In genomic region chr8:92797527-92797931, GRCm38 (mm10) we compare ENCODE assay signal across 22 mouse cellular contexts. TPM values are rescaled to one million over a fixed set of nuclear protein-coding genes. Genes with fewer than 3 reads are reported as not detected.
DNase-seq lines count a peak whose midpoint lies in the region; ATAC-seq and TF ChIP-seq lines count a peak whose summit lies in the region.
"Had no signal": no experiment of that assay in that cellular context is flagged by ENCODE, and none has a peak within 500 bp of the region (broad histone marks: within the 10 kb centered on the region; RNA-seq: fewer than 3 reads in every experiment).

No protein-coding gene starts in this region.

- H3K27ac ChIP-seq in forebrain, embryonic 14.5 days (ENCODE audit: low read depth, low read length) = no peak overlapping the region
- no peak overlapping the region for H3K27ac ChIP-seq in forebrain, embryonic 10.5 days
- no peak overlapping the region for H3K27ac ChIP-seq in embryonic facial prominence, embryonic 11.5 days (replicated peaks; ENCODE audit: low read depth, low read length)
- no peak overlapping the region for H3K27ac ChIP-seq in layer of hippocampus, adult 2 months
- H3K27ac ChIP-seq in midbrain, embryonic 11.5 days (ENCODE audit: low read depth, low read length) = no peak overlapping the region
- H3K27ac ChIP-seq: heart, embryonic 13.5 days; liver, embryonic 14.5 days; midbrain, embryonic 15.5 days had no signal

- H3K9me3 ChIP-seq in forebrain, embryonic 14.5 days (replicated peaks; ENCODE audit: control insufficient read depth, low read length) = no peaks in the 10 kb centered on the region
- H3K9me3 ChIP-seq in forebrain, embryonic 10.5 days = no peaks in the 10 kb centered on the region
- H3K9me3 ChIP-seq in embryonic facial prominence, embryonic 11.5 days (replicated peaks; ENCODE audit: control insufficient read depth, low read length) = no peaks in the 10 kb centered on the region
- no peaks in the 10 kb centered on the region for H3K9me3 ChIP-seq in midbrain, embryonic 11.5 days (ENCODE audit: control insufficient read depth, low read length)
- H3K9me3 ChIP-seq: heart, embryonic 13.5 days; midbrain, embryonic 15.5 days had no signal

- DNase-seq in forebrain, embryonic 14.5 days (ENCODE audit: low spot score) = peak; percentile 64
- DNase-seq in forebrain, embryonic 10.5 days (ENCODE audit: extremely low spot score, low spot score) = no peak
- DNase-seq in Muller cell, postnatal 12 days (ENCODE audit: inconsistent ontology term) = peak; percentile 34
- DNase-seq in embryonic facial prominence, embryonic 11.5 days (ENCODE audit: low spot score) = peak; percentile 90
- DNase-seq in hindlimb bud, embryonic 11.5 days (ENCODE audit: extremely low spot score, low read depth, low spot score) = peak; percentile 41
- no peak for DNase-seq in layer of hippocampus, adult 2 months (ENCODE audit: low spot score in 2 of 2)
- DNase-seq in testis, postnatal 10 days (ENCODE audit: low spot score) = no peak
- DNase-seq in midbrain, embryonic 11.5 days (ENCODE audit: low spot score, missing footprints) = no peak
- DNase-seq: adrenal gland, postnatal 10 days; cerebellum, adult 18-20 months; gastrocnemius, postnatal 36 days; heart, postnatal 36 days; kidney, adult 9 months; kidney, postnatal 36 days; retina, postnatal 1 day; thymus, adult 18-20 months had no signal

- H3K4me1 ChIP-seq in forebrain, embryonic 14.5 days (ENCODE audit: control insufficient read depth, insufficient read depth, low read length) = 0 out of 2 replicates have a peak, but pooled peaks cover 2% of the 10 kb centered on the region
- H3K4me1 ChIP-seq in forebrain, embryonic 10.5 days = peaks cover 6% of the 10 kb centered on the region; the same call in 1 of the 2 replicates
- H3K4me1 ChIP-seq in embryonic facial prominence, embryonic 11.5 days (ENCODE audit: control insufficient read depth, insufficient read depth, low read length) = no peaks in the 10 kb centered on the region
- peaks cover 2% of the 10 kb centered on the region; the same call in 1 of the 2 replicates for H3K4me1 ChIP-seq in midbrain, embryonic 11.5 days (ENCODE audit: control insufficient read depth, insufficient read depth, low read length)
- H3K4me1 ChIP-seq: heart, embryonic 13.5 days had no signal

- H3K9ac ChIP-seq in forebrain, embryonic 14.5 days (ENCODE audit: low read length) = no peak overlapping the region
- H3K9ac ChIP-seq in embryonic facial prominence, embryonic 11.5 days (replicated peaks; ENCODE audit: low read length) = no peak overlapping the region
- no peak overlapping the region for H3K9ac ChIP-seq in midbrain, embryonic 11.5 days (ENCODE audit: low read length)
- H3K9ac ChIP-seq: heart, embryonic 13.5 days; liver, embryonic 14.5 days; midbrain, embryonic 15.5 days had no signal

- H3K36me3 ChIP-seq in forebrain, embryonic 14.5 days (ENCODE audit: control insufficient read depth, insufficient read depth, low read length) = no peaks in the 10 kb centered on the region
- no peaks in the 10 kb centered on the region for H3K36me3 ChIP-seq in forebrain, embryonic 10.5 days (replicated peaks)
- H3K36me3 ChIP-seq in embryonic facial prominence, embryonic 11.5 days (replicated peaks; ENCODE audit: control insufficient read depth, insufficient read depth, low read depth, low read length) = no peaks in the 10 kb centered on the region
- no peaks in the 10 kb centered on the region for H3K36me3 ChIP-seq in midbrain, embryonic 11.5 days (ENCODE audit: control insufficient read depth, insufficient read depth, low read length)
- H3K36me3 ChIP-seq: heart, embryonic 13.5 days; midbrain, embryonic 15.5 days had no signal

- H3K4me2 ChIP-seq in forebrain, embryonic 14.5 days (ENCODE audit: low read length) = no peak overlapping the region
- H3K4me2 ChIP-seq in embryonic facial prominence, embryonic 11.5 days (ENCODE audit: low read depth, low read length) = no peak overlapping the region
- no peak overlapping the region for H3K4me2 ChIP-seq in midbrain, embryonic 11.5 days
- H3K4me2 ChIP-seq: heart, embryonic 13.5 days; midbrain, embryonic 15.5 days had no signal

- no peak overlapping the region for H3K4me3 ChIP-seq in forebrain, embryonic 14.5 days (ENCODE audit: low read depth, low read length)
- no peak overlapping the region for H3K4me3 ChIP-seq in forebrain, embryonic 10.5 days
- H3K4me3 ChIP-seq in embryonic facial prominence, embryonic 11.5 days (ENCODE audit: low read depth, low read length) = no peak overlapping the region
- H3K4me3 ChIP-seq in layer of hippocampus, adult 2 months = no peak overlapping the region
- H3K4me3 ChIP-seq in midbrain, embryonic 11.5 days (ENCODE audit: low read depth, low read length) = no peak overlapping the region
- H3K4me3 ChIP-seq: heart, embryonic 13.5 days; midbrain, embryonic 15.5 days had no signal

- ATAC-seq in forebrain, embryonic 14.5 days = peak; percentile 70
- peak; percentile 84 for ATAC-seq in embryonic facial prominence, embryonic 11.5 days (replicated peaks; ENCODE audit: insufficient number of reproducible peaks, low FRiP score, low TSS enrichment, low read depth)
- no peak for ATAC-seq in midbrain, embryonic 11.5 days (ENCODE audit: low FRiP score)
- ATAC-seq: hindbrain, embryonic 16.5 days; midbrain, embryonic 15.5 days had no signal

- TF ChIP-seq CTCF in layer of hippocampus, adult 2 months (conservative IDR thresholded peaks at IDR 0.05) = no peak

- no peaks in the 10 kb centered on the region for H3K27me3 ChIP-seq in forebrain, embryonic 14.5 days (replicated peaks; ENCODE audit: control insufficient read depth, insufficient read depth, low read length)
- H3K27me3 ChIP-seq in forebrain, embryonic 10.5 days (ENCODE audit: poor library complexity, severe bottlenecking) = no peaks in the 10 kb centered on the region
- no peaks in the 10 kb centered on the region for H3K27me3 ChIP-seq in embryonic facial prominence, embryonic 11.5 days (ENCODE audit: control insufficient read depth, insufficient read depth, low read length)
- H3K27me3 ChIP-seq in midbrain, embryonic 11.5 days (ENCODE audit: control insufficient read depth, insufficient read depth, low read length) = no peaks in the 10 kb centered on the region
- H3K27me3 ChIP-seq: CH12.LX; heart, embryonic 13.5 days; midbrain, embryonic 15.5 days had no signal

- WGBS in forebrain, embryonic 14.5 days = 50% methylated on average over 7 of the region's 7 CpGs
- WGBS in forebrain, embryonic 10.5 days = 75% methylated on average over 7 of the region's 7 CpGs
- 36% methylated on average over 7 of the region's 7 CpGs for WGBS in embryonic facial prominence, embryonic 11.5 days
- WGBS in midbrain, embryonic 11.5 days = 83% methylated on average over 7 of the region's 7 CpGs

RNA-seq across cellular contexts. Expression of gene Mmp2, which starts 29.6 kb away (rescaled TPM):
- 14.5 and 15.8 TPM in 2 replicates for polyA plus RNA-seq in forebrain, embryonic 14.5 days (2014; fragmentation: Nextera tagmentation; extraction: Ambion mirVana)
- polyA plus RNA-seq in forebrain, embryonic 10.5 days (2016; fragmentation: Nextera tagmentation; extraction: Ambion mirVana) = 38.4 and 43.3 TPM in 2 replicates
- 177 and 184 TPM in 2 replicates for polyA plus RNA-seq in embryonic facial prominence, embryonic 11.5 days (2014; fragmentation: Nextera tagmentation; extraction: Ambion mirVana)
- 1 to 10 TPM; 2.7 to 3.0 TPM for total RNA-seq in layer of hippocampus, adult 2 months (2021)
- polyA plus RNA-seq in midbrain, embryonic 11.5 days (2014; fragmentation: Nextera tagmentation; extraction: Ambion mirVana) = 51.3 and 62.1 TPM in 2 replicates
- total RNA-seq: CH12.LX; neutrophil, adult 5-6 weeks had no signal

RNA-seq across cellular contexts. Expression of gene Lpcat2, which starts 57.6 kb away (rescaled TPM):
- polyA plus RNA-seq in forebrain, embryonic 14.5 days (2014; fragmentation: Nextera tagmentation; extraction: Ambion mirVana) = 5.1 and 7.4 TPM in 2 replicates
- polyA plus RNA-seq in forebrain, embryonic 10.5 days (2016; fragmentation: Nextera tagmentation; extraction: Ambion mirVana) = 2.2 and 3.6 TPM in 2 replicates
- 4.7 and 4.8 TPM in 2 replicates for polyA plus RNA-seq in embryonic facial prominence, embryonic 11.5 days (2014; fragmentation: Nextera tagmentation; extraction: Ambion mirVana)
- 10 to 100 TPM; 10.0 to 11.2 TPM for total RNA-seq in layer of hippocampus, adult 2 months (2021)
- 2.7 and 2.8 TPM in 2 replicates for polyA plus RNA-seq in midbrain, embryonic 11.5 days (2014; fragmentation: Nextera tagmentation; extraction: Ambion mirVana)
- total RNA-seq: CH12.LX had no signal

Comparison
In these comparisons a context has a peak if more than half of its experiments do, and no peak if none do; other contexts are left out.
1. DNase-seq: peak in forebrain, embryonic 14.5 days (single experiment), Muller cell, postnatal 12 days (single experiment), embryonic facial prominence, embryonic 11.5 days (single experiment) and hindlimb bud, embryonic 11.5 days (single experiment); none in forebrain, embryonic 10.5 days (single experiment), layer of hippocampus, adult 2 months (0 of 2), testis, postnatal 10 days (single experiment) and midbrain, embryonic 11.5 days (single experiment).